Mouse (Mus musculus): ENCODE data around the gene Bcl2l2. TPM values are rescaled to one million over a fixed set of nuclear protein-coding genes. Genes with fewer than 3 reads are reported as not detected.
A peak's percentile ranks its signal among the peaks of the same experiment; 100 is the strongest.

Gene Bcl2l2
- 3.3 and 3.4 TPM in 2 replicates for polyA plus RNA-seq (2016; fragmentation: Nextera tagmentation; extraction: Ambion mirVana)

- H3K4me1 ChIP-seq: peaks cover 27% of the 10 kb centered on the region
- H3K27ac ChIP-seq: peak within 1 kb of the TSS; percentile 90
- H3K4me2 ChIP-seq: peak within 1 kb of the TSS; percentile 85
- WGBS: 0% methylated on average over 27 of the region's 27 CpGs
- peak within 1 kb of the TSS; percentile 65 for H3K4me3 ChIP-seq (replicated peaks)
- 0 out of 2 replicates have a peak, but pooled peaks cover 5% of the 10 kb centered on the region for H3K36me3 ChIP-seq (replicated peaks)
- H3K9ac ChIP-seq: peak within 1 kb of the TSS; percentile 76
- peaks cover 2% of the 10 kb centered on the region; the same call in 1 of the 2 replicates for H3K27me3 ChIP-seq
- no peaks in the 10 kb centered on the region for H3K9me3 ChIP-seq
- ATAC-seq (ENCODE audit: low FRiP score): peak; percentile 92
These were observed at the start of gene Bcl2l2, which contains the start of gene Gm20521 for GRCm38 (mm10) chr14:54883154-54884021. Bcl2l2 (plus strand) TSS chr14:54883377. Gm20521 (plus strand) TSS chr14:54883441.

GRCm38 (mm10) chr14:54843461-54843860 lies 39.7 kb upstream of the Bcl2l2 start:
- H3K36me3 ChIP-seq (replicated peaks): no peaks in the 10 kb centered on the region
- H3K27ac ChIP-seq: no peak overlapping the region
- H3K4me2 ChIP-seq: no peak overlapping the region
- H3K4me1 ChIP-seq: no peaks in the 10 kb centered on the region
- H3K27me3 ChIP-seq: no peaks in the 10 kb centered on the region
- H3K4me3 ChIP-seq (replicated peaks): no peak overlapping the region
- ATAC-seq (ENCODE audit: low FRiP score): no peak
- H3K9me3 ChIP-seq: no peaks in the 10 kb centered on the region
- 5% methylated on average over 4 of the region's 4 CpGs for WGBS
- H3K9ac ChIP-seq: no peak overlapping the region

GRCm38 (mm10) chr14:54855726-54856125 lies 27.5 kb upstream of the Bcl2l2 start:
- Histone ChIP-seq H3K27ac (no peak overlapping the region), H3K36me3 (replicated peaks) (peaks cover 28% of the 10 kb centered on the region), H3K9me3 (no peaks in the 10 kb centered on the region), H3K4me2 (no peak overlapping the region), H3K27me3 (no peaks in the 10 kb centered on the region), H3K4me3 (replicated peaks) (no peak overlapping the region), H3K4me1 (no peaks in the 10 kb centered on the region), H3K9ac (no peak overlapping the region)
- no peak for ATAC-seq (ENCODE audit: low FRiP score)
- 92% methylated on average over 3 of the region's 3 CpGs for WGBS

- 90% methylated on average over 7 of the region's 7 CpGs for WGBS
- H3K4me2 ChIP-seq: no peak overlapping the region
- no peak overlapping the region for H3K9ac ChIP-seq
- no peak overlapping the region for H3K4me3 ChIP-seq (replicated peaks)
- H3K27me3 ChIP-seq: no peaks in the 10 kb centered on the region
- ATAC-seq (ENCODE audit: low FRiP score): no peak
- peaks cover 28% of the 10 kb centered on the region for H3K36me3 ChIP-seq (replicated peaks)
- H3K27ac ChIP-seq: no peak overlapping the region
- no peaks in the 10 kb centered on the region for H3K4me1 ChIP-seq
- no peaks in the 10 kb centered on the region for H3K9me3 ChIP-seq
These were observed 26.5 kb upstream of the Bcl2l2 start for GRCm38 (mm10) chr14:54856703-54857102.

- Histone ChIP-seq H3K36me3 (replicated peaks) (peaks cover 28% of the 10 kb centered on the region), H3K9me3 (no peaks in the 10 kb centered on the region), H3K4me2 (no peak overlapping the region), H3K27ac (no peak overlapping the region), H3K9ac (no peak overlapping the region), H3K4me3 (replicated peaks) (no peak overlapping the region), H3K4me1 (no peaks in the 10 kb centered on the region), H3K27me3 (no peaks in the 10 kb centered on the region)
- no peak for ATAC-seq (ENCODE audit: low FRiP score)
- WGBS: 91% methylated on average over 9 of the region's 9 CpGs
These were observed 25.3 kb upstream of the Bcl2l2 start for GRCm38 (mm10) chr14:54857891-54858290.

GRCm38 (mm10) chr14:54860511-54860910 lies 22.7 kb upstream of the Bcl2l2 start:
- Histone ChIP-seq H3K9ac (no peak overlapping the region), H3K9me3 (no peaks in the 10 kb centered on the region), H3K36me3 (replicated peaks) (peaks cover 22% of the 10 kb centered on the region), H3K4me2 (no peak overlapping the region), H3K27ac (no peak overlapping the region), H3K27me3 (no peaks in the 10 kb centered on the region), H3K4me1 (peaks cover 4% of the 10 kb centered on the region), H3K4me3 (replicated peaks) (no peak overlapping the region)
- ATAC-seq (ENCODE audit: low FRiP score): no peak
- 44% methylated on average over 2 of the region's 2 CpGs for WGBS

GRCm38 (mm10) chr14:54863501-54864312 lies 19.5 kb upstream of the Bcl2l2 start:
- H3K4me1 ChIP-seq: peaks cover 4% of the 10 kb centered on the region
- H3K36me3 ChIP-seq (replicated peaks): no peaks in the 10 kb centered on the region
- H3K27ac ChIP-seq: peak overlapping the region; percentile 78
- peak overlapping the region; percentile 93 for H3K4me3 ChIP-seq (replicated peaks)
- H3K9ac ChIP-seq: peak overlapping the region; percentile 95
- peak; percentile 100 for ATAC-seq (ENCODE audit: low FRiP score)
- WGBS: under 1% methylated on average over 51 of the region's 56 CpGs
- H3K27me3 ChIP-seq: no peaks in the 10 kb centered on the region
- peak overlapping the region; percentile 73 for H3K4me2 ChIP-seq
- H3K9me3 ChIP-seq: no peaks in the 10 kb centered on the region

GRCm38 (mm10) chr14:54864313-54865036 lies 18.7 kb upstream of the Bcl2l2 start:
- WGBS: 19% methylated on average over 21 of the region's 21 CpGs
- peak; percentile 21; the same call in 1 of the 2 replicates for ATAC-seq (ENCODE audit: low FRiP score)
- H3K27me3 ChIP-seq: no peaks in the 10 kb centered on the region
- H3K9me3 ChIP-seq: no peaks in the 10 kb centered on the region
- peak overlapping the region; percentile 93 for H3K4me3 ChIP-seq (replicated peaks)
- no peaks in the 10 kb centered on the region for H3K36me3 ChIP-seq (replicated peaks)
- H3K27ac ChIP-seq: peak overlapping the region; percentile 75
- peak overlapping the region; percentile 95 for H3K9ac ChIP-seq
- peak overlapping the region; percentile 73 for H3K4me2 ChIP-seq
- peaks cover 4% of the 10 kb centered on the region for H3K4me1 ChIP-seq

- 84% methylated on average over 5 of the region's 5 CpGs for WGBS
- no peak overlapping the region for H3K27ac ChIP-seq
- peaks cover 4% of the 10 kb centered on the region for H3K4me1 ChIP-seq
- no peak overlapping the region for H3K4me3 ChIP-seq (replicated peaks)
- no peaks in the 10 kb centered on the region for H3K9me3 ChIP-seq
- no peaks in the 10 kb centered on the region for H3K36me3 ChIP-seq (replicated peaks)
- no peaks in the 10 kb centered on the region for H3K27me3 ChIP-seq
- H3K9ac ChIP-seq: no peak overlapping the region
- ATAC-seq (ENCODE audit: low FRiP score): no peak
- no peak overlapping the region for H3K4me2 ChIP-seq
These were observed 17.6 kb upstream of the Bcl2l2 start for GRCm38 (mm10) chr14:54865626-54866025.

GRCm38 (mm10) chr14:54866268-54866667 lies 16.9 kb upstream of the Bcl2l2 start:
- H3K9me3 ChIP-seq: no peaks in the 10 kb centered on the region
- no peak overlapping the region for H3K4me3 ChIP-seq (replicated peaks)
- H3K4me1 ChIP-seq: peaks cover 4% of the 10 kb centered on the region
- no peak overlapping the region for H3K9ac ChIP-seq
- WGBS: 48% methylated on average over 3 of the region's 3 CpGs
- no peak for ATAC-seq (ENCODE audit: low FRiP score)
- no peaks in the 10 kb centered on the region for H3K27me3 ChIP-seq
- H3K36me3 ChIP-seq (replicated peaks): no peaks in the 10 kb centered on the region
- no peak overlapping the region for H3K27ac ChIP-seq
- no peak overlapping the region for H3K4me2 ChIP-seq

GRCm38 (mm10) chr14:54866936-54867335 lies 16.2 kb upstream of the Bcl2l2 start:
- Histone ChIP-seq H3K27me3 (no peaks in the 10 kb centered on the region), H3K9me3 (no peaks in the 10 kb centered on the region), H3K9ac (no peak overlapping the region), H3K4me3 (replicated peaks) (no peak overlapping the region), H3K4me1 (peaks cover 4% of the 10 kb centered on the region), H3K4me2 (no peak overlapping the region), H3K36me3 (replicated peaks) (no peaks in the 10 kb centered on the region), H3K27ac (no peak overlapping the region)
- WGBS: 58% methylated on average over 5 of the region's 5 CpGs
- no peak for ATAC-seq (ENCODE audit: low FRiP score)

GRCm38 (mm10) chr14:54868026-54868425 lies 15.2 kb upstream of the Bcl2l2 start:
- peaks cover 4% of the 10 kb centered on the region for H3K4me1 ChIP-seq
- H3K9ac ChIP-seq: no peak overlapping the region
- H3K36me3 ChIP-seq (replicated peaks): no peaks in the 10 kb centered on the region
- no peaks in the 10 kb centered on the region for H3K9me3 ChIP-seq
- H3K27ac ChIP-seq: no peak overlapping the region
- H3K4me2 ChIP-seq: no peak overlapping the region
- no peak for ATAC-seq (ENCODE audit: low FRiP score)
- H3K27me3 ChIP-seq: no peaks in the 10 kb centered on the region
- WGBS: 89% methylated on average over 4 of the region's 4 CpGs
- no peak overlapping the region for H3K4me3 ChIP-seq (replicated peaks)

Measured in forebrain, embryonic 12.5 days (tissue).